Mouse (Mus musculus): ENCODE data around the gene Ttc9c. TPM values are rescaled to one million over a fixed set of nuclear protein-coding genes. Genes with fewer than 3 reads are reported as not detected.

Gene Ttc9c
- polyA plus RNA-seq, 1 experiment from 2014 or later = 54.2 TPM

DNA sequence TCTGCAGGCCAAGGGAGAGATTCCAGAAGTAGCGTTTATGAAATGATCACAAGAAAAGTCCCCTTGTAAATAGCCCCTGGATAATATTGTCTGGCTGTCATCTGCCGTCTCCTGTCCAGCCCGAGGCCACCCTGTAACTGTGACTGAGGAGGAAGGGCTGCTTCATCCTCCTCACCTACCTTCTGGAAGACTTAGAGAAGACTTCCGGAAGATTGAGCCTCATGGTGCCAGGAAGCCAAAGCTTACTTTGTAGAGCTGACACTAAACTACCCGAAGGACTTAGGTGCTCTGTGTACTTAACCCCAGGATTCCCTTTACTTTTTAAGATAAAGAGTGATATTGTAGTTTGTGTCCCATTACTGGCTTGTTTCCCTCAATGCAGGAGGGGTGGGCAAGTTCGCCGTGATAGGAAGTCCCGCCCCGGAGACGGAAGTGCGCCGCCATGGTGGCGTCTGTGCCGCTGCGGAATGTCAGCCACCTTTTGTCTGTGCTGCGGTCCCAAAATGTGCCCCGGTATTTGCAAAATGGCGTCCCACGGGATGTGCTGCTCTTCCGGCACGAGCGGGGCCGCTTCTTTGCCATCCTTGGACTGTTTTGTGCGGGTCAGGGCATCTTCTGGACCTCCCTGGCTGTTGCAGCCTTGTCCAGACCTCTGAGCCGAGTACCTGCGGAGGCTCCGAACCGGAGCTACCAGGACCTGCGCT is 48.4 kb downstream of the Ttc9c start, which contains the start of gene Tmem223:
Gene Tmem223, plus strand, starts transcription at position 430 of the 704 bp plus-strand sequence.
- ATAC-seq (ENCODE audit: low FRiP score) = peak; percentile 43; the same call in 1 of the 2 replicates
- peaks cover 57% of the 10 kb centered on the region for H3K36me3 ChIP-seq
- WGBS = 20% methylated on average over 29 of the region's 29 CpGs
- no peaks in the 10 kb centered on the region for H3K27me3 ChIP-seq (replicated peaks)
- peak within 1 kb of the TSS; percentile 71 for H3K4me2 ChIP-seq
- H3K4me1 ChIP-seq = peaks cover 38% of the 10 kb centered on the region
- peak within 1 kb of the TSS; percentile 75 for H3K4me3 ChIP-seq (replicated peaks)
- H3K9me3 ChIP-seq (replicated peaks) = no peaks in the 10 kb centered on the region
- H3K9ac ChIP-seq (replicated peaks) = peak within 1 kb of the TSS; percentile 90
- H3K27ac ChIP-seq (replicated peaks) = peak within 1 kb of the TSS; percentile 90

DNA sequence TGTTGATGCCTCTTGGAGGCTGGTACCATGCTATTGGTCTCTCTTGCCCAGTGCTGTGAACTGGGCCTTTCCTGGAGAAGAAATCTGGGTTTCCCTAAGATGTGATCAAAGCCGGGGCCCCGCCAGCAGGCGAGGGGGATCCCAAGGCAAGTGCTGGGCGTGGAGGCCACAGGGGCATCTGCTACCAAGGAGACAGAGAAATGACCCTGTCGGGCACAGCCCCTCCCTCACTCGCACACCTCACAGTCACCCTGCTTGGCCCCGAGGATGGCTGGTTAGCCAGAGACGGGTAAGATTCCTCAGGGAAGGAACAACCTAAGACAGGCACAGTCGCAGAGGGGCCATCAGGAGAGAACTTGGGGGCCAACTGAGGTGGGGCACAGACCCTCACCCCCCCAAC is 53.6 kb downstream of the Ttc9c start:
- no peak overlapping the region for H3K4me2 ChIP-seq
- WGBS = 97% methylated on average over 9 of the region's 9 CpGs
- no peaks in the 10 kb centered on the region for H3K9me3 ChIP-seq (replicated peaks)
- no peaks in the 10 kb centered on the region for H3K27me3 ChIP-seq (replicated peaks)
- H3K9ac ChIP-seq (replicated peaks) = no peak overlapping the region
- ATAC-seq (ENCODE audit: low FRiP score) = no peak
- peaks cover 83% of the 10 kb centered on the region for H3K36me3 ChIP-seq
- peaks cover 4% of the 10 kb centered on the region for H3K4me1 ChIP-seq
- H3K4me3 ChIP-seq (replicated peaks) = no peak overlapping the region
- H3K27ac ChIP-seq (replicated peaks) = no peak overlapping the region

GRCm38 (mm10) chr19:8763276-8763675 is 55.9 kb downstream of the Ttc9c start:
- WGBS = 95% methylated on average over 4 of the region's 4 CpGs
- no peak overlapping the region for H3K4me2 ChIP-seq
- no peaks in the 10 kb centered on the region for H3K9me3 ChIP-seq (replicated peaks)
- no peaks in the 10 kb centered on the region for H3K27me3 ChIP-seq (replicated peaks)
- H3K4me3 ChIP-seq (replicated peaks) = no peak overlapping the region
- ATAC-seq (ENCODE audit: low FRiP score) = no peak
- peaks cover 63% of the 10 kb centered on the region for H3K36me3 ChIP-seq
- no peak overlapping the region for H3K27ac ChIP-seq (replicated peaks)
- no peak overlapping the region for H3K9ac ChIP-seq (replicated peaks)
- peaks cover 9% of the 10 kb centered on the region for H3K4me1 ChIP-seq

DNA sequence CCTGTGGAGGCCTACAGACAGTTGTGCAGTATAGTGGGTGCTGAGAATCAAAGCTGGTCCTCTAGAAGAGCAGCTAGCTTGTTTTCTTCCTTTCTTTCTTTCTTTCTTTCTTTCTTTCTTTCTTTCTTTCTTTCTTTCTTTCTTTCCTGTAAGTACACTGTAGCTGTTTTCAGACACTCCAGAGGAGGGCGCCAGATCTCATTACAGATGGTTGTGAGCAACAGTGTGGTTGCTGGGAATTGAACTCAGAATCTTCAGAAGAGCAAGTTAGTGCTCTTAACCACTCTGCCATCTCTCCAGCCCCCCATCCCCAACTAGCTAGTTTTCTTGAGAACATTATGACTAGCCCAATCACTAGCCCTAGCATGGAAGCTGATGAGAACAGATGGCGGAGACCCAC is 58.4 kb downstream of the Ttc9c start:
- WGBS = 85% methylated on average over 2 of the region's 2 CpGs
- Histone ChIP-seq H3K4me2 (no peak overlapping the region), H3K4me3 (replicated peaks) (no peak overlapping the region), H3K4me1 (peaks cover 23% of the 10 kb centered on the region), H3K27ac (replicated peaks) (no peak overlapping the region), H3K9me3 (replicated peaks) (no peaks in the 10 kb centered on the region), H3K9ac (replicated peaks) (no peak overlapping the region), H3K27me3 (replicated peaks) (no peaks in the 10 kb centered on the region), H3K36me3 (peaks cover 38% of the 10 kb centered on the region)
- ATAC-seq (ENCODE audit: low FRiP score) = no peak

Other genes with a start within 250 kb of the Ttc9c start
- gene Slc22a8, start 228.1 kb downstream of the Ttc9c start, polyA plus RNA-seq (2015; fragmentation: Nextera tagmentation; extraction: Ambion mirVana) = 9.1 and 10.7 TPM in 2 replicates
- 0.82 and 1.8 TPM in 2 replicates for gene Slc22a6, start 201.3 kb downstream of the Ttc9c start, polyA plus RNA-seq (2015; fragmentation: Nextera tagmentation; extraction: Ambion mirVana)
- gene Chrm1, start 155.5 kb downstream of the Ttc9c start, polyA plus RNA-seq (2015; fragmentation: Nextera tagmentation; extraction: Ambion mirVana) = 0.35 and 0.70 TPM in 2 replicates
- gene Slc3a2, start 96.0 kb downstream of the Ttc9c start, polyA plus RNA-seq (2015; fragmentation: Nextera tagmentation; extraction: Ambion mirVana) = 158 and 159 TPM in 2 replicates
- gene Wdr74, start 83.5 kb downstream of the Ttc9c start, polyA plus RNA-seq (2015; fragmentation: Nextera tagmentation; extraction: Ambion mirVana) = 91.0 and 95.2 TPM in 2 replicates
- 1.5 and 2.2 TPM in 2 replicates for gene 1700092M07Rik, start 78.6 kb downstream of the Ttc9c start, polyA plus RNA-seq (2015; fragmentation: Nextera tagmentation; extraction: Ambion mirVana)
- gene Stx5a, start 77.9 kb downstream of the Ttc9c start, polyA plus RNA-seq (2015; fragmentation: Nextera tagmentation; extraction: Ambion mirVana) = 124 and 127 TPM in 2 replicates
- 127 and 140 TPM in 2 replicates for gene Nxf1, start 62.3 kb downstream of the Ttc9c start, polyA plus RNA-seq (2015; fragmentation: Nextera tagmentation; extraction: Ambion mirVana)
- gene Tmem223, start 48.3 kb downstream of the Ttc9c start, polyA plus RNA-seq (2015; fragmentation: Nextera tagmentation; extraction: Ambion mirVana) = 218 and 235 TPM in 2 replicates
- gene Tmem179b, start 44.9 kb downstream of the Ttc9c start, polyA plus RNA-seq (2015; fragmentation: Nextera tagmentation; extraction: Ambion mirVana) = 28.2 and 46.3 TPM in 2 replicates
- 28.5 and 29.4 TPM in 2 replicates for gene Taf6l, start 32.9 kb downstream of the Ttc9c start, polyA plus RNA-seq (2015; fragmentation: Nextera tagmentation; extraction: Ambion mirVana)
- 143 and 147 TPM in 2 replicates for gene Polr2g, start 20.8 kb downstream of the Ttc9c start, polyA plus RNA-seq (2015; fragmentation: Nextera tagmentation; extraction: Ambion mirVana)
- gene Zbtb3, start 16.8 kb downstream of the Ttc9c start, polyA plus RNA-seq (2015; fragmentation: Nextera tagmentation; extraction: Ambion mirVana) = 6.5 TPM in 2 replicates
- 5.1 and 5.9 TPM in 2 replicates for gene Hnrnpul2, start 677 bp upstream of the Ttc9c start, polyA plus RNA-seq (2015; fragmentation: Nextera tagmentation; extraction: Ambion mirVana)
- not detected in 2 replicates for gene AC129217.1, start 10.4 kb upstream of the Ttc9c start, polyA plus RNA-seq (2015; fragmentation: Nextera tagmentation; extraction: Ambion mirVana)
- 107 and 110 TPM in 2 replicates for gene Bscl2, start 18.1 kb upstream of the Ttc9c start, polyA plus RNA-seq (2015; fragmentation: Nextera tagmentation; extraction: Ambion mirVana)
- 414 and 512 TPM in 2 replicates for gene Gng3, start 19.9 kb upstream of the Ttc9c start, polyA plus RNA-seq (2015; fragmentation: Nextera tagmentation; extraction: Ambion mirVana)
- 1.1 and 1.4 TPM in 2 replicates for gene Lrrn4cl, start 31.4 kb upstream of the Ttc9c start, polyA plus RNA-seq (2015; fragmentation: Nextera tagmentation; extraction: Ambion mirVana)
- gene Ubxn1, start 52.2 kb upstream of the Ttc9c start, polyA plus RNA-seq (2015; fragmentation: Nextera tagmentation; extraction: Ambion mirVana) = 138 and 156 TPM in 2 replicates
- gene Uqcc3, start 61.6 kb upstream of the Ttc9c start, polyA plus RNA-seq (2015; fragmentation: Nextera tagmentation; extraction: Ambion mirVana) = 62.6 and 65.7 TPM in 2 replicates
- 44.5 and 47.3 TPM in 2 replicates for gene Lbhd1, start 64.4 kb upstream of the Ttc9c start, polyA plus RNA-seq (2015; fragmentation: Nextera tagmentation; extraction: Ambion mirVana)
- not detected in 2 replicates for gene Gm49403, start 64.6 kb upstream of the Ttc9c start, polyA plus RNA-seq (2015; fragmentation: Nextera tagmentation; extraction: Ambion mirVana)
- 40.1 and 48.2 TPM in 2 replicates for gene 1810009A15Rik, start 69.5 kb upstream of the Ttc9c start, polyA plus RNA-seq (2015; fragmentation: Nextera tagmentation; extraction: Ambion mirVana)
- 0.27 and 0.45 TPM in 2 replicates for gene Gm49416, start 69.6 kb upstream of the Ttc9c start, polyA plus RNA-seq (2015; fragmentation: Nextera tagmentation; extraction: Ambion mirVana)
- 31.0 and 35.4 TPM in 2 replicates for gene Ints5, start 73.7 kb upstream of the Ttc9c start, polyA plus RNA-seq (2015; fragmentation: Nextera tagmentation; extraction: Ambion mirVana)
- 75.4 and 82.2 TPM in 2 replicates for gene Ganab, start 78.7 kb upstream of the Ttc9c start, polyA plus RNA-seq (2015; fragmentation: Nextera tagmentation; extraction: Ambion mirVana)
- 80.4 and 89.1 TPM in 2 replicates for gene B3gat3, start 101.0 kb upstream of the Ttc9c start, polyA plus RNA-seq (2015; fragmentation: Nextera tagmentation; extraction: Ambion mirVana)
- gene Rom1, start 110.0 kb upstream of the Ttc9c start, polyA plus RNA-seq (2015; fragmentation: Nextera tagmentation; extraction: Ambion mirVana) = 3.0 and 3.2 TPM in 2 replicates
- gene Eml3, start 110.2 kb upstream of the Ttc9c start, polyA plus RNA-seq (2015; fragmentation: Nextera tagmentation; extraction: Ambion mirVana) = 13.9 and 17.1 TPM in 2 replicates
- gene Mta2, start 122.5 kb upstream of the Ttc9c start, polyA plus RNA-seq (2015; fragmentation: Nextera tagmentation; extraction: Ambion mirVana) = 94.8 and 117 TPM in 2 replicates
- 25.4 and 26.0 TPM in 2 replicates for gene Tut1, start 134.5 kb upstream of the Ttc9c start, polyA plus RNA-seq (2015; fragmentation: Nextera tagmentation; extraction: Ambion mirVana)
- 291 and 348 TPM in 2 replicates for gene Eef1g, start 147.7 kb upstream of the Ttc9c start, polyA plus RNA-seq (2015; fragmentation: Nextera tagmentation; extraction: Ambion mirVana)
- gene Ahnak, start 170.0 kb upstream of the Ttc9c start, polyA plus RNA-seq (2015; fragmentation: Nextera tagmentation; extraction: Ambion mirVana) = 4.4 and 8.0 TPM in 2 replicates